Mouse (Mus musculus): ENCODE results near the gene Macrod2. TPM values are rescaled to one million over a fixed set of nuclear protein-coding genes. Genes with fewer than 3 reads are reported as not detected.

The Macrod2 gene
- polyA plus RNA-seq, 1 experiment from 2014 or later, result 65.9 TPM

- WGBS, result 58% methylated on average over 6 of the region's 6 CpGs
- Histone ChIP-seq H3K9me3 (ENCODE audit: control insufficient read depth, low read length) (no peaks in the 10 kb centered on the region), H3K4me1 (ENCODE audit: control insufficient read depth, insufficient read depth, low read length) (no peaks in the 10 kb centered on the region), H3K36me3 (ENCODE audit: control insufficient read depth, insufficient read depth, low read length) (no peaks in the 10 kb centered on the region), H3K9ac (replicated peaks; ENCODE audit: low read depth, low read length) (no peak overlapping the region), H3K27ac (ENCODE audit: low read depth, low read length) (no peak overlapping the region), H3K4me3 (ENCODE audit: low read depth, low read length) (no peak overlapping the region), H3K4me2 (ENCODE audit: low read depth, low read length) (no peak overlapping the region), H3K27me3 (ENCODE audit: control insufficient read depth, insufficient read depth, low read length) (no peaks in the 10 kb centered on the region)
- ATAC-seq (ENCODE audit: low read depth), result no peak
Observed at GRCm38 (mm10) chr2:140911463-140911862, 516.4 kb downstream of the Macrod2 start.

- ATAC-seq (ENCODE audit: low read depth), result no peak
- no peaks in the 10 kb centered on the region for H3K36me3 ChIP-seq (ENCODE audit: control insufficient read depth, insufficient read depth, low read length)
- no peaks in the 10 kb centered on the region for H3K9me3 ChIP-seq (ENCODE audit: control insufficient read depth, low read length)
- H3K4me1 ChIP-seq (ENCODE audit: control insufficient read depth, insufficient read depth, low read length), result no peaks in the 10 kb centered on the region
- WGBS, result 16% methylated on average over 1 of the region's 1 CpGs
- H3K9ac ChIP-seq (replicated peaks; ENCODE audit: low read depth, low read length), result no peak overlapping the region
- H3K4me2 ChIP-seq (ENCODE audit: low read depth, low read length), result no peak overlapping the region
- no peaks in the 10 kb centered on the region for H3K27me3 ChIP-seq (ENCODE audit: control insufficient read depth, insufficient read depth, low read length)
- H3K27ac ChIP-seq (ENCODE audit: low read depth, low read length), result no peak overlapping the region
- H3K4me3 ChIP-seq (ENCODE audit: low read depth, low read length), result no peak overlapping the region
Observed at GRCm38 (mm10) chr2:140912179-140912578, 517.1 kb downstream of the Macrod2 start.

- Histone ChIP-seq H3K4me1 (ENCODE audit: control insufficient read depth, insufficient read depth, low read length) (no peaks in the 10 kb centered on the region), H3K9ac (replicated peaks; ENCODE audit: low read depth, low read length) (no peak overlapping the region), H3K27me3 (ENCODE audit: control insufficient read depth, insufficient read depth, low read length) (no peaks in the 10 kb centered on the region), H3K9me3 (ENCODE audit: control insufficient read depth, low read length) (no peaks in the 10 kb centered on the region), H3K27ac (ENCODE audit: low read depth, low read length) (no peak overlapping the region), H3K4me3 (ENCODE audit: low read depth, low read length) (no peak overlapping the region), H3K4me2 (ENCODE audit: low read depth, low read length) (no peak overlapping the region), H3K36me3 (ENCODE audit: control insufficient read depth, insufficient read depth, low read length) (no peaks in the 10 kb centered on the region)
- WGBS, result 84% methylated on average over 2 of the region's 2 CpGs
- ATAC-seq (ENCODE audit: low read depth), result no peak
Observed at GRCm38 (mm10) chr2:140912931-140913330, 517.8 kb downstream of the Macrod2 start.

DNA sequence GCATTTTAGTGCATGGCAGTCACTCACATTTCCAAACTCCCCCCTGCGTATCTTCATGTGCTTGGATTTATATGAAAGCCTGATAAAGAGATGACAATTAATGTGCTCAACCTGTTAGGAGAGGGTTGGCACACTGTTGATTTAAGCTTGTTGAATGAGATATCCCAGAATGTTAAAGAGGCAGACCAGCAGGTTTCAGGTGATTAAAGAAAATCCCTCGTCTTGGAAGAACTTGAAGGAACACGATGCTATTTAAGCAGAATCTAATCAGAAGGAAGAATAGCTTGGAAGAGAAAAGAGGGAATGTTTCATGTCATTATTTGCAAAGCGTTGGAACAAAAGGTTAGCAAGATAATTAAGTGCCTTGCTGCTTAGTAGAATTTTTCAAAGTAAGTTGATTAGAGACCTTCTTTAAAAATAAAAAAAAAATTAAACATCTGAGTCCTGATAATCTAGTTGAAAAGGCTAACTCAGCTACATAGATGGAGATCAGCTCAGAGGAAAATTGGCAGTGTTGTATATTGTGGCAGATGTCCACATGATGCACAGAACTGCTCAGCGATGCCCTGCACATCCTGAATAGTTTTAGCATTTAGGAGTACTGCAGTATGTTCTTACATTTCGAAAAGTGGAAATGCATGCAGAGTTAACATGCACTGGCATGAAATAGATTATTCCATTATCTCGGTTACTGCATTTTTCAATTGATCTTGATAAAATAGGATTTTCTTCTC lies 518.7 kb downstream of the Macrod2 start:
- no peaks in the 10 kb centered on the region for H3K36me3 ChIP-seq (ENCODE audit: control insufficient read depth, insufficient read depth, low read length)
- WGBS, result 74% methylated on average over 7 of the region's 7 CpGs
- no peaks in the 10 kb centered on the region for H3K4me1 ChIP-seq (ENCODE audit: control insufficient read depth, insufficient read depth, low read length)
- no peaks in the 10 kb centered on the region for H3K9me3 ChIP-seq (ENCODE audit: control insufficient read depth, low read length)
- no peaks in the 10 kb centered on the region for H3K27me3 ChIP-seq (ENCODE audit: control insufficient read depth, insufficient read depth, low read length)
- H3K4me3 ChIP-seq (ENCODE audit: low read depth, low read length), result no peak overlapping the region
- no peak overlapping the region for H3K4me2 ChIP-seq (ENCODE audit: low read depth, low read length)
- no peak for ATAC-seq (ENCODE audit: low read depth)
- H3K9ac ChIP-seq (replicated peaks; ENCODE audit: low read depth, low read length), result no peak overlapping the region
- H3K27ac ChIP-seq (ENCODE audit: low read depth, low read length), result no peak overlapping the region

DNA sequence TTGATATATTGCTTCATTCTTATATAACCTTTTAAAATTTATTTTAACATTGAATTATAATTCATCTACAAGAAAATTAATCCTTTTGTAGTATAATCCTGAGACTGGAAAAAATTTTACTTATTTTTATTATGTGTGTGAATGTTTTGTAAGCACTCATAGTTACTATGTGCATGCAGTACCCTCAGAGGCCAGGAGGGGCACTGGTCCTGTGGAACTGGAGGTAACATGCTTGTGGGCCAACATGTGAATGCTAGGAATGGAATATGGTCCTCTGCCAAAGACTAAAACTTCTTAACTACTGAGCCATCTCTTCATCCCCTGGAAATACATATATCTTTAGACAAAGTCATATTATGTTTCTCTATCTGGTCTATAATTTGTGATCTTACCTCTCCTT lies 531.8 kb downstream of the Macrod2 start:
- H3K4me2 ChIP-seq (ENCODE audit: low read depth, low read length), result no peak overlapping the region
- no peak overlapping the region for H3K4me3 ChIP-seq (ENCODE audit: low read depth, low read length)
- no peak for ATAC-seq (ENCODE audit: low read depth)
- no peak overlapping the region for H3K9ac ChIP-seq (replicated peaks; ENCODE audit: low read depth, low read length)
- H3K4me1 ChIP-seq (ENCODE audit: control insufficient read depth, insufficient read depth, low read length), result no peaks in the 10 kb centered on the region
- H3K27ac ChIP-seq (ENCODE audit: low read depth, low read length), result no peak overlapping the region
- no peaks in the 10 kb centered on the region for H3K36me3 ChIP-seq (ENCODE audit: control insufficient read depth, insufficient read depth, low read length)
- no peaks in the 10 kb centered on the region for H3K9me3 ChIP-seq (ENCODE audit: control insufficient read depth, low read length)
- no peaks in the 10 kb centered on the region for H3K27me3 ChIP-seq (ENCODE audit: control insufficient read depth, insufficient read depth, low read length)

GRCm38 (mm10) chr2:140934483-140934882 lies 539.4 kb downstream of the Macrod2 start:
- 89% methylated on average over 1 of the region's 1 CpGs for WGBS
- ATAC-seq (ENCODE audit: low read depth), result no peak
- H3K36me3 ChIP-seq (ENCODE audit: control insufficient read depth, insufficient read depth, low read length), result no peaks in the 10 kb centered on the region

DNA sequence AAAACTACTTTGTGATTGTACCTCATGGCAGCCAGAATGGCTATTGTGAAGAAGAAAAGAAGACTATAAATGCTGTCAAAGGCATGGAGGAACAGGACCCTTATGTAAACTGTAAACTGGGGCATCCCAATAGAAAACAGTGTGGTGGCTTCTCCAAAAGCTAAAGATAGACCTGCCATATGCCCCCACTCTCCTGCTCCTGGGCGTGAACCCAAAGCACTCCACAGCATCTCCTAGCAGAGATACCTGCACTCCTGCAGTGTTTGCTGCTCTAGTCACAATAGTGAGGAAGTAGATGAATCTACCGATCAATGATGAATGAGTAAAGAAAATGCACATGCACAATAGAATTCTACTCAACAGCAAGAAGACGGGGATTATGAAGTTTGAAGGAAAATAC lies 554.4 kb downstream of the Macrod2 start:
- WGBS, result 91% methylated on average over 3 of the region's 3 CpGs
- Histone ChIP-seq H3K9ac (replicated peaks; ENCODE audit: low read depth, low read length) (no peak overlapping the region), H3K4me2 (ENCODE audit: low read depth, low read length) (no peak overlapping the region), H3K4me1 (ENCODE audit: control insufficient read depth, insufficient read depth, low read length) (no peaks in the 10 kb centered on the region), H3K27ac (ENCODE audit: low read depth, low read length) (no peak overlapping the region), H3K36me3 (ENCODE audit: control insufficient read depth, insufficient read depth, low read length) (no peaks in the 10 kb centered on the region), H3K9me3 (ENCODE audit: control insufficient read depth, low read length) (no peaks in the 10 kb centered on the region), H3K4me3 (ENCODE audit: low read depth, low read length) (no peak overlapping the region), H3K27me3 (ENCODE audit: control insufficient read depth, insufficient read depth, low read length) (no peaks in the 10 kb centered on the region)
- ATAC-seq (ENCODE audit: low read depth), result no peak

More at GRCm38 (mm10) chr2:140934483-140934882, 539.4 kb downstream of the Macrod2 start:
- no peak overlapping the region for H3K4me2 ChIP-seq (ENCODE audit: low read depth, low read length)
- H3K27ac ChIP-seq (ENCODE audit: low read depth, low read length), result no peak overlapping the region
- no peak overlapping the region for H3K9ac ChIP-seq (replicated peaks; ENCODE audit: low read depth, low read length)
- no peaks in the 10 kb centered on the region for H3K9me3 ChIP-seq (ENCODE audit: control insufficient read depth, low read length)
- no peak overlapping the region for H3K4me3 ChIP-seq (ENCODE audit: low read depth, low read length)
- H3K27me3 ChIP-seq (ENCODE audit: control insufficient read depth, insufficient read depth, low read length), result no peaks in the 10 kb centered on the region
- no peaks in the 10 kb centered on the region for H3K4me1 ChIP-seq (ENCODE audit: control insufficient read depth, insufficient read depth, low read length)

DNA sequence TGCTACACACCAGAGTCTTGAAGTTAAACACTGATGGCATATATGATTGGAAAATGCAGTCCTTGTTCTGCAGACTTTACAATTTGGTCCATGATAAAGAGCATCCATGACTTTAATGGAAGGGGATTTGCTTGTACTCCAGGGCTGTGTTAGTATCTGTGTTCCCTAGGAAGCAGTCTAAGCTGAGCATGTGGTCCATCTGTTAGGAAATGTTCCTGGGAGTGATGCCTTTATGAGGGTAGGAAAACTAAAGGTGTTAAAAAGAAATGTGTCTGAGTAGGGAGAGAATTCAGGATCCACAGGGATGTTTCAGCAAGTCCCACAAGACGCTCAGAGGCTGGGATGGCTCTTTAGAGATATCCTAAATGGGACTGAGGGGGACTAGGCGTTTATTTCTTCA lies 564.1 kb downstream of the Macrod2 start:
- no peak; the same call in 1 of the 2 replicates for ATAC-seq (ENCODE audit: low read depth)
- H3K9me3 ChIP-seq (ENCODE audit: control insufficient read depth, low read length), result no peaks in the 10 kb centered on the region
- H3K27ac ChIP-seq (ENCODE audit: low read depth, low read length), result no peak overlapping the region
- no peaks in the 10 kb centered on the region for H3K27me3 ChIP-seq (ENCODE audit: control insufficient read depth, insufficient read depth, low read length)
- H3K4me1 ChIP-seq (ENCODE audit: control insufficient read depth, insufficient read depth, low read length), result no peaks in the 10 kb centered on the region
- no peak overlapping the region for H3K9ac ChIP-seq (replicated peaks; ENCODE audit: low read depth, low read length)
- 79% methylated on average over 2 of the region's 2 CpGs for WGBS
- H3K4me2 ChIP-seq (ENCODE audit: low read depth, low read length), result no peak overlapping the region
- H3K4me3 ChIP-seq (ENCODE audit: low read depth, low read length), result no peak overlapping the region
- no peaks in the 10 kb centered on the region for H3K36me3 ChIP-seq (ENCODE audit: control insufficient read depth, insufficient read depth, low read length)

DNA sequence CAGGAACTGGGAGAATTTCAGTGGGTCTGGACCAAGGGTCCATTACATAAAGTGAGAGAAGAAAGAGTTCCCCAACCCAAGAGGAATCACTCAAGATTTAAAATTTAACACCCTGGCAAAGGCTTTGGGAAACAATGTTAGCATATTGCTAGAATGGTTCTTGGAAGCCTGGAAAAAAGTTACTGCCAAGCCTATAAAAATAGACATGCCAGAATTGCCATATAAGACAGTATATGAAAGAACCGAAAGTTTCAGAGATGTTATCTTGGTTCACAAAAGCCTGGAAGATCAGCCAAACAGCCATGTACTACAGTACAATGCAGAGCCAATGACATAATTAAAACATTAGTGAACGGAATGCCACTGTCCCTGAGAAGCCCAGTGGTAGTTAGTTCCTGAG lies 575.1 kb downstream of the Macrod2 start:
- ATAC-seq (ENCODE audit: low read depth), result no peak

More for the DNA sequence above, 575.1 kb downstream of the Macrod2 start:
- Histone ChIP-seq H3K9me3 (ENCODE audit: control insufficient read depth, low read length) (no peaks in the 10 kb centered on the region), H3K27ac (ENCODE audit: low read depth, low read length) (no peak overlapping the region), H3K9ac (replicated peaks; ENCODE audit: low read depth, low read length) (no peak overlapping the region), H3K27me3 (ENCODE audit: control insufficient read depth, insufficient read depth, low read length) (no peaks in the 10 kb centered on the region), H3K4me1 (ENCODE audit: control insufficient read depth, insufficient read depth, low read length) (no peaks in the 10 kb centered on the region), H3K4me2 (ENCODE audit: low read depth, low read length) (no peak overlapping the region), H3K4me3 (ENCODE audit: low read depth, low read length) (no peak overlapping the region), H3K36me3 (ENCODE audit: control insufficient read depth, insufficient read depth, low read length) (no peaks in the 10 kb centered on the region)
- WGBS, result 86% methylated on average over 2 of the region's 2 CpGs
